Mouse (Mus musculus) heart, embryonic 13.5 days (tissue): ENCODE results near the gene Ebpl. TPM values are rescaled to one million over a fixed set of nuclear protein-coding genes. Genes with fewer than 3 reads are reported as not detected.
A peak's percentile ranks its signal among the peaks of the same experiment; 100 is the strongest.

ENCODE experiments used
- ATAC-seq: fragments of 200-750 bp; cut with Nextera tagmentation; 2 replicates; pipeline ENCODE4 v1.8.0; 2017; ENCODE audit warnings: moderate TSS enrichment; ENCODE audit not compliant: insufficient number of reproducible peaks, low FRiP score, low TSS enrichment; ENCODE audit errors: extremely low read depth
- H3K27ac ChIP-seq: fragments of 300-500 bp; sonication (generic); replicated peaks from 2 replicates; pipeline ENCODE4 v1.5.1; 2015; ENCODE audit warnings: moderate library complexity, mild to moderate bottlenecking, inconsistent platforms
- H3K27me3 ChIP-seq: fragments of 300-500 bp; sonication (generic); replicated peaks from 2 replicates; pipeline ENCODE4 v1.6.1; 2015; ENCODE audit warnings: mild to moderate bottlenecking, inconsistent platforms
- H3K36me3 ChIP-seq: fragments of 300-500 bp; sonication (generic); 2 replicates; pipeline ENCODE4 v1.6.1; 2015; ENCODE audit warnings: mild to moderate bottlenecking, inconsistent platforms
- H3K4me1 ChIP-seq: fragments of 300-500 bp; sonication (generic); 2 replicates; pipeline ENCODE4 v1.6.1; 2015; ENCODE audit warnings: inconsistent platforms
- H3K4me2 ChIP-seq: fragments of 300-500 bp; sonication (generic); 2 replicates; pipeline ENCODE4 v1.6.1; 2015; ENCODE audit warnings: inconsistent platforms, mild to moderate bottlenecking, moderate library complexity
- H3K4me3 ChIP-seq: fragments of 300-500 bp; sonication (generic); 2 replicates; pipeline ENCODE4 v1.5.1; 2015; ENCODE audit warnings: moderate library complexity, mild to moderate bottlenecking, inconsistent platforms
- H3K9ac ChIP-seq: fragments of 300-500 bp; sonication (generic); 2 replicates; pipeline ENCODE4 v1.6.1; 2015; ENCODE audit warnings: inconsistent platforms, mild to moderate bottlenecking, moderate library complexity
- H3K9me3 ChIP-seq: fragments of 300-500 bp; sonication (generic); 2 replicates; pipeline ENCODE4 v1.6.1; 2016; ENCODE audit warnings: inconsistent platforms
- WGBS: fragments of 180-500 bp; shearing (Covaris S2); methylation state at CpG from one replicate; pipeline ENCODE4 v1.1.7; 2015; ENCODE audit warnings: mixed read lengths; 5-methylcytosine and 5-hydroxymethylcytosine counted together
- polyA plus RNA-seq: library from polyadenylated mRNA; unstranded; fragments of >200 nt; fragmentation: Nextera tagmentation; extraction: Ambion mirVana; gene quantifications from 2 replicates; pipeline ENCODE4 v1.2.1, GENCODE M21; 2015

The Ebpl gene
- polyA plus RNA-seq: 4.7 and 6.0 TPM in 2 replicates

- Histone ChIP-seq H3K4me2 (peak within 1 kb of the TSS; percentile 66), H3K9me3 (no peaks in the 10 kb centered on the region), H3K27me3 (no peaks in the 10 kb centered on the region), H3K4me3 (peak within 1 kb of the TSS; percentile 74), H3K4me1 (peaks cover 12% of the 10 kb centered on the region), H3K9ac (peak within 1 kb of the TSS; percentile 86), H3K36me3 (peaks cover 2% of the 10 kb centered on the region; the same call in 1 of the 2 replicates), H3K27ac (peak within 1 kb of the TSS; percentile 76)
- under 1% methylated on average over 40 of the region's 40 CpGs for WGBS
- ATAC-seq: peak; percentile 87
Measured at GRCm38 (mm10) chr14:61360131-61360980, at the start of gene Ebpl. TSS of gene Ebpl (minus strand) at chr14:61360439.

GRCm38 (mm10) chr14:61410020-61410419 is 49.8 kb upstream of the Ebpl start:
- Histone ChIP-seq H3K9ac (no peak overlapping the region), H3K4me2 (no peak overlapping the region)
- ATAC-seq: no peak

GRCm38 (mm10) chr14:61407055-61407454 is 46.8 kb upstream of the Ebpl start:
- no peak overlapping the region for H3K27ac ChIP-seq
- ATAC-seq: no peak
- WGBS: 92% methylated on average over 3 of the region's 3 CpGs

More at GRCm38 (mm10) chr14:61410020-61410419, 49.8 kb upstream of the Ebpl start:
- Histone ChIP-seq H3K4me1 (peaks cover 30% of the 10 kb centered on the region), H3K27ac (no peak overlapping the region), H3K4me3 (no peak overlapping the region), H3K36me3 (0 out of 2 replicates have a peak, but pooled peaks cover 3% of the 10 kb centered on the region), H3K27me3 (no peaks in the 10 kb centered on the region), H3K9me3 (no peaks in the 10 kb centered on the region)
- 63% methylated on average over 2 of the region's 2 CpGs for WGBS

GRCm38 (mm10) chr14:61405761-61406160 is 45.5 kb upstream of the Ebpl start:
- H3K4me2 ChIP-seq: no peak overlapping the region
- no peaks in the 10 kb centered on the region for H3K27me3 ChIP-seq
- H3K4me3 ChIP-seq: no peak overlapping the region
- no peaks in the 10 kb centered on the region for H3K9me3 ChIP-seq
- peaks cover 13% of the 10 kb centered on the region for H3K4me1 ChIP-seq
- no peak overlapping the region for H3K9ac ChIP-seq
- H3K36me3 ChIP-seq: peaks cover 17% of the 10 kb centered on the region
- ATAC-seq: no peak
- H3K27ac ChIP-seq: no peak overlapping the region

More at GRCm38 (mm10) chr14:61407055-61407454, 46.8 kb upstream of the Ebpl start:
- no peaks in the 10 kb centered on the region for H3K27me3 ChIP-seq
- H3K4me1 ChIP-seq: peaks cover 15% of the 10 kb centered on the region
- H3K4me2 ChIP-seq: no peak overlapping the region
- H3K9me3 ChIP-seq: no peaks in the 10 kb centered on the region
- no peak overlapping the region for H3K9ac ChIP-seq
- H3K4me3 ChIP-seq: no peak overlapping the region
- H3K36me3 ChIP-seq: peaks cover 11% of the 10 kb centered on the region

- Histone ChIP-seq H3K9me3 (no peaks in the 10 kb centered on the region), H3K9ac (no peak overlapping the region), H3K27ac (no peak overlapping the region), H3K36me3 (peaks cover 23% of the 10 kb centered on the region), H3K4me3 (no peak overlapping the region), H3K4me2 (no peak overlapping the region), H3K4me1 (peaks cover 13% of the 10 kb centered on the region), H3K27me3 (no peaks in the 10 kb centered on the region)
- 85% methylated on average over 3 of the region's 3 CpGs for WGBS
- ATAC-seq: no peak
Measured at GRCm38 (mm10) chr14:61404941-61405340, 44.7 kb upstream of the Ebpl start.

- H3K9me3 ChIP-seq: no peaks in the 10 kb centered on the region
- H3K36me3 ChIP-seq: peaks cover 35% of the 10 kb centered on the region
- no peak for ATAC-seq
- peaks cover 3% of the 10 kb centered on the region; the same call in 1 of the 2 replicates for H3K4me1 ChIP-seq
- H3K9ac ChIP-seq: no peak overlapping the region
- H3K27ac ChIP-seq: no peak overlapping the region
- H3K27me3 ChIP-seq: no peaks in the 10 kb centered on the region
- H3K4me2 ChIP-seq: no peak overlapping the region
- WGBS: 80% methylated on average over 6 of the region's 6 CpGs
- no peak overlapping the region for H3K4me3 ChIP-seq
Measured at GRCm38 (mm10) chr14:61394745-61395144, 34.5 kb upstream of the Ebpl start.

GRCm38 (mm10) chr14:61390586-61390985 is 30.3 kb upstream of the Ebpl start:
- 52% methylated on average over 3 of the region's 3 CpGs for WGBS
- Histone ChIP-seq H3K4me2 (no peak overlapping the region), H3K4me3 (no peak overlapping the region), H3K9me3 (no peaks in the 10 kb centered on the region), H3K27ac (no peak overlapping the region), H3K9ac (no peak overlapping the region), H3K4me1 (peaks cover 3% of the 10 kb centered on the region; the same call in 1 of the 2 replicates), H3K27me3 (no peaks in the 10 kb centered on the region), H3K36me3 (peaks cover 41% of the 10 kb centered on the region)
- ATAC-seq: no peak

GRCm38 (mm10) chr14:61367290-61367689 is 7.1 kb upstream of the Ebpl start:
- H3K9me3 ChIP-seq: no peaks in the 10 kb centered on the region
- 94% methylated on average over 2 of the region's 2 CpGs for WGBS

GRCm38 (mm10) chr14:61364656-61365055 is 4.4 kb upstream of the Ebpl start:
- 81% methylated on average over 3 of the region's 3 CpGs for WGBS
- Histone ChIP-seq H3K4me2 (no peak overlapping the region), H3K4me3 (no peak overlapping the region), H3K36me3 (peaks cover 24% of the 10 kb centered on the region), H3K27ac (no peak overlapping the region), H3K9ac (no peak overlapping the region), H3K4me1 (peaks cover 8% of the 10 kb centered on the region), H3K9me3 (no peaks in the 10 kb centered on the region), H3K27me3 (no peaks in the 10 kb centered on the region)
- ATAC-seq: no peak

More at GRCm38 (mm10) chr14:61367290-61367689, 7.1 kb upstream of the Ebpl start:
- Histone ChIP-seq H3K36me3 (peaks cover 49% of the 10 kb centered on the region), H3K4me3 (no peak overlapping the region), H3K4me1 (no peaks in the 10 kb centered on the region), H3K9ac (no peak overlapping the region), H3K27me3 (no peaks in the 10 kb centered on the region), H3K27ac (no peak overlapping the region), H3K4me2 (no peak overlapping the region)
- ATAC-seq: no peak

- H3K4me2 ChIP-seq: no peak overlapping the region
- WGBS: 97% methylated on average over 2 of the region's 2 CpGs
Measured at GRCm38 (mm10) chr14:61363734-61364133, 3.5 kb upstream of the Ebpl start.

GRCm38 (mm10) chr14:61362268-61362667 is 2.0 kb upstream of the Ebpl start:
- ATAC-seq: no peak
- 83% methylated on average over 2 of the region's 2 CpGs for WGBS
- Histone ChIP-seq H3K36me3 (peaks cover 17% of the 10 kb centered on the region), H3K4me2 (no peak overlapping the region), H3K27me3 (no peaks in the 10 kb centered on the region), H3K27ac (no peak overlapping the region), H3K4me1 (peaks cover 12% of the 10 kb centered on the region), H3K4me3 (no peak overlapping the region), H3K9ac (no peak overlapping the region), H3K9me3 (no peaks in the 10 kb centered on the region)

More at GRCm38 (mm10) chr14:61363734-61364133, 3.5 kb upstream of the Ebpl start:
- Histone ChIP-seq H3K27me3 (no peaks in the 10 kb centered on the region), H3K4me3 (no peak overlapping the region), H3K9me3 (no peaks in the 10 kb centered on the region), H3K9ac (no peak overlapping the region), H3K4me1 (peaks cover 12% of the 10 kb centered on the region), H3K27ac (no peak overlapping the region), H3K36me3 (peaks cover 20% of the 10 kb centered on the region)
- no peak for ATAC-seq
